ENCODE assay signal across 16 mouse cellular contexts in genomic region chr12:107121990-107122389, GRCm38 (mm10).
"Had no signal": no experiment of that assay in that cellular context is flagged by ENCODE, and none has a peak within 500 bp of the region (broad histone marks: within the 10 kb centered on the region; RNA-seq: fewer than 3 reads in every experiment).

No protein-coding gene starts in this region.

- ATAC-seq: intestine, postnatal 0 days; liver, postnatal 0 days had no signal

- H3K4me2 ChIP-seq: limb, embryonic 12.5 days; liver, embryonic 13.5 days; lung, embryonic 15.5 days; midbrain, embryonic 12.5 days had no signal

- H3K36me3 ChIP-seq: limb, embryonic 12.5 days; liver, embryonic 13.5 days; lung, embryonic 15.5 days; midbrain, embryonic 12.5 days had no signal

- H3K9me3 ChIP-seq: limb, embryonic 12.5 days; liver, embryonic 13.5 days; lung, embryonic 15.5 days; midbrain, embryonic 12.5 days had no signal

- DNase-seq: kidney, adult 8-10 months; kidney, postnatal 25 days; layer of hippocampus, postnatal 36 days; liver; liver, embryonic 13.5 days; liver, postnatal 0 days; lung, postnatal 14 days; right cerebral cortex, adult 18-20 months; right cerebral cortex, postnatal 25 days; thymus, adult 18-20 months had no signal

- H3K4me3 ChIP-seq: limb, embryonic 12.5 days; liver, embryonic 13.5 days; lung, embryonic 15.5 days; megakaryocyte, embryonic 14.5 days; midbrain, embryonic 12.5 days had no signal

- H3K4me1 ChIP-seq: liver, embryonic 13.5 days; lung, embryonic 15.5 days; megakaryocyte, embryonic 14.5 days had no signal

- H3K9ac ChIP-seq: limb, embryonic 12.5 days; liver, embryonic 13.5 days; liver, postnatal 0 days; lung, embryonic 15.5 days; midbrain, embryonic 12.5 days had no signal

- H3K27me3 ChIP-seq: liver, embryonic 13.5 days; lung, embryonic 15.5 days; megakaryocyte, embryonic 14.5 days; midbrain, embryonic 12.5 days had no signal

- H3K27ac ChIP-seq: limb, embryonic 12.5 days; liver, embryonic 13.5 days; lung, embryonic 15.5 days; macrophage; midbrain, embryonic 12.5 days had no signal
